Mouse (Mus musculus) stomach, embryonic 16.5 days (tissue): ENCODE measurements around the gene Rufy1. TPM values are rescaled to one million over a fixed set of nuclear protein-coding genes. Genes with fewer than 3 reads are reported as not detected.
"Not testable (repeated sequence)": the region's sequence is repeated elsewhere in the genome, so short reads cannot be mapped to it uniquely, and the experiment has no call there.

ENCODE experiments used
- ATAC-seq: fragments of 200-750 bp; cut with Nextera tagmentation; 2 replicates; pipeline ENCODE4 v1.8.0; 2017; ENCODE audit warnings: moderate number of reproducible peaks, moderate TSS enrichment; ENCODE audit not compliant: insufficient read depth, low FRiP score
- H3K27ac ChIP-seq: fragments of 300-500 bp; sonication (generic); 2 replicates; pipeline ENCODE4 v1.5.1; 2014; ENCODE audit warnings: low read length
- H3K27me3 ChIP-seq: fragments of 300-500 bp; sonication (generic); 2 replicates; pipeline ENCODE4 v1.6.1; 2014; ENCODE audit warnings: low read length, control low read depth, mixed read lengths; ENCODE audit not compliant: control insufficient read depth, insufficient read depth
- H3K36me3 ChIP-seq: fragments of 300-500 bp; sonication (generic); 2 replicates; pipeline ENCODE4 v1.6.1; 2014; ENCODE audit warnings: low read length; ENCODE audit not compliant: control insufficient read depth, insufficient read depth
- H3K4me1 ChIP-seq: fragments of 300-500 bp; sonication (generic); 2 replicates; pipeline ENCODE4 v1.6.1; 2014; ENCODE audit warnings: low read length, control low read depth, mixed read lengths; ENCODE audit not compliant: control insufficient read depth, insufficient read depth
- H3K4me2 ChIP-seq: fragments of 300-500 bp; sonication (generic); 2 replicates; pipeline ENCODE4 v1.6.1; 2014; ENCODE audit warnings: low read depth, low read length, mixed read lengths
- H3K4me3 ChIP-seq: fragments of 300-500 bp; sonication (generic); replicated peaks from 2 replicates; pipeline ENCODE4 v1.5.1; 2014; ENCODE audit warnings: mild to moderate bottlenecking, low read length
- H3K9ac ChIP-seq: fragments of 300-500 bp; sonication (generic); 2 replicates; pipeline ENCODE4 v1.6.1; 2014; ENCODE audit warnings: low read length
- H3K9me3 ChIP-seq: fragments of 300-500 bp; sonication (generic); replicated peaks from 2 replicates; pipeline ENCODE4 v1.6.1; 2016; ENCODE audit warnings: low read length, control low read depth; ENCODE audit not compliant: control insufficient read depth
- WGBS: fragments of 180-500 bp; shearing (Covaris S2); extraction: QIAGEN DNeasy Blood & Tissue Kit; methylation state at CpG from one replicate; pipeline ENCODE4 v1.1.7; 2014; 5-methylcytosine and 5-hydroxymethylcytosine counted together
- polyA plus RNA-seq: library from polyadenylated mRNA; unstranded; fragments of >200 nt; fragmentation: Nextera tagmentation; extraction: Ambion mirVana; gene quantifications from 2 replicates; pipeline ENCODE4 v1.2.1, GENCODE M21; 2015

Gene Rufy1
- polyA plus RNA-seq, 1 experiment from 2014 or later = 19.5 TPM

DNA sequence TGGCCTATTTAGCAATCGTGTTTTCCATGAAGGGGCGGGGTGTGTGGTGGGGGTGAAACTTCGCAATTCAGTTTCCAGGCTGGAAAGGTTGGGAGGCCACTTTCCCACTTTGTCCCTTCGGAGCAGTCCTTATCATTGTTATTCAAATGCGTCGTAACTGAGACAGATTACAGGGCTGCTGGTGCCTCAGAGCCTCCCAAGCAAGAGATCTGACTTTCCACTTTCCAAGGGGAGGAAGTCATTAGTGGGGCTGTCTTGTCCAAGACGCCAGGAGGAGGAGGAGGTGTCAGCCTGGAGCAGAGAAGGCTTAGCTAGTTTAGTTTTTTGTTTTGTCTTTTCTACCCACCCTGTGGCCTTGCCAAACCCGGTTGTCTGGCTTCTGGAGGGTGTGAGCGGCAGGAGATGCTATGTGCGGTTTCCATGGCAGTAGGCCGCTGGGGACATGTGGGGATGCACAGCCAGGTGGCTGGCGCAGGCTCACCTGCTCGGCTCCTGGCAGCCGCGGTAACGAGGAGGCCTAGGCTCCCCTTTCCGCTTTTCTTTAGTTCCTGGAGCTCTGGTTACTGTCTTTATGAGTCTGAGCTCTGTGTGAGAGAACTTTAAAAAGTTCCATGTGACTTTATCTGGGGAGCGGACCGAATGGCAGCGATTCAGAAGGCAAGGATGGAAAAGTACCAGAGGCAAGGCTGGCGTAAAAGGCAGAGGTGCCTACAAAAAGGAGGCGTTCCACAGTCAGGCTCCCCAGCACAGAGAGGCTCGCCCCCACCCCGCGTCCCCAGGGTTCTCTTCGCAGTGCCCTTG lies 26.4 kb upstream of the Rufy1 start:
- Histone ChIP-seq H3K36me3 (no peaks in the 10 kb centered on the region), H3K27ac (peak overlapping the region; percentile 19; the same call in 1 of the 2 replicates), H3K4me3 (peak overlapping the region; percentile 6; the same call in 1 of the 2 replicates), H3K4me2 (peak overlapping the region; percentile 16), H3K4me1 (0 out of 2 replicates have a peak, but pooled peaks cover 8% of the 10 kb centered on the region), H3K9ac (peak overlapping the region; percentile 19; the same call in 1 of the 2 replicates), H3K9me3 (no peaks in the 10 kb centered on the region), H3K27me3 (no peaks in the 10 kb centered on the region)
- WGBS = 9% methylated on average over 26 of the region's 26 CpGs
- peak; percentile 49; the same call in 1 of the 2 replicates for ATAC-seq

GRCm38 (mm10) chr11:50456455-50456854 lies 25.5 kb upstream of the Rufy1 start:
- Histone ChIP-seq H3K9me3 (no peaks in the 10 kb centered on the region), H3K27me3 (no peaks in the 10 kb centered on the region), H3K9ac (no peak overlapping the region), H3K4me3 (no peak overlapping the region), H3K4me2 (peak overlapping the region; percentile 16), H3K36me3 (no peaks in the 10 kb centered on the region), H3K27ac (no peak overlapping the region), H3K4me1 (0 out of 2 replicates have a peak, but pooled peaks cover 8% of the 10 kb centered on the region)
- no peak for ATAC-seq
- 66% methylated on average over 7 of the region's 7 CpGs for WGBS

DNA sequence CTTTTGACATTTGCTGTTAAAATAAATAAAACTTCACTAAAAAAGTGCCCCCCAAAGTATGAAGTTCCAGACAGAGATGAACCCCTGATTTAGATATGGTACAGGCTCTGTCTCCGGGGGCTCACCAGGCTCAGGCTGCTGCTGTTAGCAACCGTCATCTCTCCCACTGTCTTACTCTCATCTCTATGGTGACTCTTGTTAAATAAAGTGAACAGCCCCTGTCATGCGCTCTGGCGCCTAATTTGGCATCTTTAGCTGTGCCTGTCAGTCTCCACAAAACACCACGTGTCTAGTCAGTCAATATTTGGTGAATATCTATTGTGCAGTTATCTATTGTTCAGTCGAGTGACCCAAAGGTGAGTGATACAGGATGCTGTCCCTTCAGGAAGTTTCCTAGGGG lies 24.0 kb upstream of the Rufy1 start:
- H3K27ac ChIP-seq = no peak overlapping the region
- H3K36me3 ChIP-seq = no peaks in the 10 kb centered on the region
- H3K9me3 ChIP-seq = no peaks in the 10 kb centered on the region
- WGBS = 61% methylated on average over 6 of the region's 6 CpGs
- no peak overlapping the region for H3K4me3 ChIP-seq
- 0 out of 2 replicates have a peak, but pooled peaks cover 8% of the 10 kb centered on the region for H3K4me1 ChIP-seq
- no peak overlapping the region for H3K9ac ChIP-seq
- no peaks in the 10 kb centered on the region for H3K27me3 ChIP-seq
- ATAC-seq = no peak
- H3K4me2 ChIP-seq = no peak overlapping the region

GRCm38 (mm10) chr11:50450236-50450635 lies 19.3 kb upstream of the Rufy1 start:
- no peaks in the 10 kb centered on the region for H3K27me3 ChIP-seq
- H3K4me1 ChIP-seq = no peaks in the 10 kb centered on the region
- H3K9ac ChIP-seq = no peak overlapping the region
- 70% methylated on average over 9 of the region's 9 CpGs for WGBS
- no peak for ATAC-seq
- H3K4me2 ChIP-seq = no peak overlapping the region
- no peaks in the 10 kb centered on the region for H3K9me3 ChIP-seq
- no peak overlapping the region for H3K4me3 ChIP-seq
- no peak overlapping the region for H3K27ac ChIP-seq
- H3K36me3 ChIP-seq = no peaks in the 10 kb centered on the region

- H3K27me3 ChIP-seq, H3K9me3 ChIP-seq, H3K4me3 ChIP-seq, H3K4me2 ChIP-seq, H3K4me1 ChIP-seq, ATAC-seq, H3K27ac ChIP-seq, H3K36me3 ChIP-seq, H3K9ac ChIP-seq: not testable (repeated sequence)
- 47% methylated on average over 7 of the region's 8 CpGs for WGBS
Observed at GRCm38 (mm10) chr11:50448163-50448562, 17.2 kb upstream of the Rufy1 start.

GRCm38 (mm10) chr11:50443259-50444065 lies 12.5 kb upstream of the Rufy1 start:
- ATAC-seq = no peak
- H3K27me3 ChIP-seq = no peaks in the 10 kb centered on the region
- WGBS = 69% methylated on average over 5 of the region's 5 CpGs

DNA sequence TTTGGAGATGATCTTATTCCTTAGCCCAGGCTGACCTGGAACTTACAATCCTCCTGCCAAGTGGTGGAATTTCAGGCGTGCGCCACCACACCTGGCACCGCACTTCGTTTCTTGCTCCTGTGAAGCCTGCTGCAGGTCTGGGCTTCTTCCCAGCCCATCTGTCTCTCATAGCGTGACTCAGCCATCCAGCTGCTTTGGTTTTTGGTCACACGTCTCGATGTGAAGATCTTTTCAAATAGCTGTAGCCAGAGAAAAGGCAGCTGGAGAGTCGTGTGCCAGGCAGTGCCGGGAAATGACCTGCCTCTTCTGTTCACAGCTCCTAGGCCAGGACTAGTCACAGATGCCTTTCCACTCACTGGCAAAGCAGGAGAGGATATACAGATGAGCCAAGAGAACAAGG lies 10.7 kb upstream of the Rufy1 start:
- H3K4me3 ChIP-seq = no peak overlapping the region
- H3K27me3 ChIP-seq = no peaks in the 10 kb centered on the region
- H3K27ac ChIP-seq = no peak overlapping the region
- 47% methylated on average over 9 of the region's 9 CpGs for WGBS
- H3K4me1 ChIP-seq = no peaks in the 10 kb centered on the region
- ATAC-seq = no peak
- H3K36me3 ChIP-seq = no peaks in the 10 kb centered on the region
- no peak overlapping the region for H3K9ac ChIP-seq
- no peak overlapping the region for H3K4me2 ChIP-seq
- H3K9me3 ChIP-seq = no peaks in the 10 kb centered on the region

More at GRCm38 (mm10) chr11:50443259-50444065, 12.5 kb upstream of the Rufy1 start:
- no peaks in the 10 kb centered on the region for H3K9me3 ChIP-seq
- no peak overlapping the region for H3K4me3 ChIP-seq
- no peak overlapping the region for H3K27ac ChIP-seq
- H3K36me3 ChIP-seq = no peaks in the 10 kb centered on the region
- H3K4me1 ChIP-seq = no peaks in the 10 kb centered on the region
- no peak overlapping the region for H3K4me2 ChIP-seq
- H3K9ac ChIP-seq = no peak overlapping the region

DNA sequence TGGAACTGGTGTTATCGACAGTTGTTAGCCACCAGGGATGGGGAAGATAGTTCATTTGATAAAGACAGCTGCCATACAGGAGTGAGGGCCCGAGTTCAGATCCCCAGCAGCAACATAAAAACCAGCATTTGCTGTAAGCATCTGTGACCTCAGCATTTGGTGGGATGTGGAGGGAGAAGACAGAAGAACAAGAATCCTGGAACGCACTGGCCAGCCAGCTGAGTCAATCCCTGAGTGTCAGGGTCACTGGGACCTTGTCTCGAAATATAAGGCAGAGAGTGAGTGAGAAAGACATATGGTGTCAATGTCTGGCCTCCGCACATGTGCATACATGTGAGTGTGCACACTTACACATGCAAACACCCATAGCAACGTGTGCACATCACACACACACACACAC lies 9.8 kb upstream of the Rufy1 start:
- Histone ChIP-seq H3K9me3 (no peaks in the 10 kb centered on the region), H3K4me2 (no peak overlapping the region), H3K36me3 (no peaks in the 10 kb centered on the region), H3K4me1 (no peaks in the 10 kb centered on the region), H3K4me3 (no peak overlapping the region), H3K27ac (no peak overlapping the region), H3K27me3 (no peaks in the 10 kb centered on the region), H3K9ac (no peak overlapping the region)
- WGBS = 73% methylated on average over 6 of the region's 6 CpGs
- no peak for ATAC-seq

DNA sequence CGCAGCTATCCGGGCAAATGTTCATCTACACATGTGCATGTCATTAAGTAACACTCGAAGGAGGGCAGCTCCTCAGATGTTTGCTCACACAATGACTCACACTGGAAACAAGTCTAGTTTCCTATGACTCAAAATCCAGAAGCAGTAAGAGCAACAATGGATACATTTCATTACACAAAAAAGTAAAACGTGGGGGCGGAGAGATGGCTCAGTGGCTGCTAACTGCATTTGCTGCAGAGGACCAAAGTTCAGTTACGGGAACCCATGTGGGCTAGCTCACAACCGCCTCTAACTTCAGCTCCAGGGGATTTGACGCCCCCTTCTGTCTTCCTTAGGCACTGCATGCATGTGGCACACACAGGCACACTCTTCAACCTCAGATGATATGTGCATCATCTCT lies 8.9 kb upstream of the Rufy1 start:
- WGBS = 57% methylated on average over 8 of the region's 8 CpGs
- ATAC-seq = no peak
- H3K9ac ChIP-seq = no peak overlapping the region
- no peak overlapping the region for H3K4me3 ChIP-seq
- no peak overlapping the region for H3K4me2 ChIP-seq
- H3K9me3 ChIP-seq = no peaks in the 10 kb centered on the region
- no peaks in the 10 kb centered on the region for H3K4me1 ChIP-seq
- H3K27me3 ChIP-seq = no peaks in the 10 kb centered on the region
- no peak overlapping the region for H3K27ac ChIP-seq
- no peaks in the 10 kb centered on the region for H3K36me3 ChIP-seq
